Mouse (Mus musculus) midbrain, embryonic 11.5 days (tissue): Measurements from ENCODE around the gene Cacna1c. TPM values are rescaled to one million over a fixed set of nuclear protein-coding genes. Genes with fewer than 3 reads are reported as not detected.

Experiments
- ATAC-seq: fragments of 200-750 bp; cut with Nextera tagmentation; 2 replicates; pipeline ENCODE4 v1.8.0; 2017; ENCODE audit warnings: moderate TSS enrichment, moderate library complexity; ENCODE audit not compliant: low FRiP score
- DNase-seq: peaks from one replicate; pipeline ENCODE4 v3.0.0; 2015; ENCODE audit warnings: low spot score; ENCODE audit errors: missing footprints
- H3K27ac ChIP-seq: fragments of 300-500 bp; sonication (generic); 2 replicates; pipeline ENCODE4 v1.5.1; 2014; ENCODE audit warnings: low read depth, low read length
- H3K27me3 ChIP-seq: fragments of 300-500 bp; sonication (generic); 2 replicates; pipeline ENCODE4 v1.6.1; 2014; ENCODE audit warnings: mild to moderate bottlenecking, low read length, moderate library complexity, mixed read lengths; ENCODE audit not compliant: control insufficient read depth, insufficient read depth
- H3K36me3 ChIP-seq: fragments of 300-500 bp; sonication (generic); 2 replicates; pipeline ENCODE4 v1.6.1; 2014; ENCODE audit warnings: mild to moderate bottlenecking, low read length, moderate library complexity, mixed read lengths; ENCODE audit not compliant: control insufficient read depth, insufficient read depth
- H3K4me1 ChIP-seq: fragments of 300-500 bp; sonication (generic); 2 replicates; pipeline ENCODE4 v1.6.1; 2014; ENCODE audit warnings: low read length; ENCODE audit not compliant: control insufficient read depth, insufficient read depth
- H3K4me2 ChIP-seq: fragments of 300-500 bp; sonication (generic); 2 replicates; pipeline ENCODE4 v1.6.1; 2014; ENCODE audit warnings: mild to moderate bottlenecking, moderate library complexity
- H3K4me3 ChIP-seq: fragments of 300-500 bp; sonication (generic); 2 replicates; pipeline ENCODE4 v1.5.1; 2014; ENCODE audit warnings: low read depth, low read length
- H3K9ac ChIP-seq: fragments of 300-500 bp; sonication (generic); 2 replicates; pipeline ENCODE4 v1.6.1; 2014; ENCODE audit warnings: low read length
- H3K9me3 ChIP-seq: fragments of 300-500 bp; sonication (generic); 2 replicates; pipeline ENCODE4 v1.6.1; 2016; ENCODE audit warnings: low read length; ENCODE audit not compliant: control insufficient read depth
- WGBS: fragments of 180-500 bp; shearing (Covaris S2); extraction: QIAGEN DNeasy Blood & Tissue Kit; methylation state at CpG from one replicate; pipeline ENCODE4 v1.1.7; 2014; 5-methylcytosine and 5-hydroxymethylcytosine counted together
- polyA plus RNA-seq: library from polyadenylated mRNA; unstranded; fragments of >200 nt; fragmentation: Nextera tagmentation; extraction: Ambion mirVana; gene quantifications from 2 replicates; pipeline ENCODE4 v1.2.1, GENCODE M21; 2014

Gene Cacna1c
- polyA plus RNA-seq, 1 experiment from 2014 or later: 2.1 TPM

GRCm38 (mm10) chr6:118567816-118568215 is 628.4 kb downstream of the Cacna1c start:
- no peak for DNase-seq
- no peaks in the 10 kb centered on the region for H3K27me3 ChIP-seq
- ATAC-seq: no peak
- no peak overlapping the region for H3K9ac ChIP-seq
- no peaks in the 10 kb centered on the region for H3K4me1 ChIP-seq
- H3K9me3 ChIP-seq: no peaks in the 10 kb centered on the region
- H3K27ac ChIP-seq: no peak overlapping the region
- H3K4me3 ChIP-seq: no peak overlapping the region
- no peak overlapping the region for H3K4me2 ChIP-seq
- 94% methylated on average over 3 of the region's 3 CpGs for WGBS
- no peaks in the 10 kb centered on the region for H3K36me3 ChIP-seq

GRCm38 (mm10) chr6:118561745-118562609 is 634.2 kb downstream of the Cacna1c start, which contains the start of gene Ankrd26:
Gene Ankrd26, minus strand, starts transcription at chr6:118562226.
- Histone ChIP-seq H3K36me3 (no peaks in the 10 kb centered on the region), H3K4me1 (peaks cover 8% of the 10 kb centered on the region), H3K4me2 (peak within 1 kb of the TSS; percentile 85), H3K9ac (peak within 1 kb of the TSS; percentile 87), H3K9me3 (no peaks in the 10 kb centered on the region), H3K27me3 (no peaks in the 10 kb centered on the region), H3K4me3 (peak within 1 kb of the TSS; percentile 62), H3K27ac (0 out of 2 replicates have a peak within 1 kb of the TSS, but pooled peaks have one; percentile 31)
- ATAC-seq (peak; percentile 97), DNase-seq (peak; percentile 99)
- WGBS: 8% methylated on average over 54 of the region's 54 CpGs

- Histone ChIP-seq H3K36me3 (no peaks in the 10 kb centered on the region), H3K27ac (no peak overlapping the region), H3K9ac (peak overlapping the region; percentile 87), H3K9me3 (no peaks in the 10 kb centered on the region), H3K4me3 (peak overlapping the region; percentile 62), H3K4me2 (peak overlapping the region; percentile 85), H3K4me1 (peaks cover 8% of the 10 kb centered on the region), H3K27me3 (no peaks in the 10 kb centered on the region)
- WGBS: 85% methylated on average over 8 of the region's 8 CpGs
- ATAC-seq: no peak
- DNase-seq: no peak
These were observed 635.0 kb downstream of the Cacna1c start for GRCm38 (mm10) chr6:118561225-118561624.

- no peaks in the 10 kb centered on the region for H3K27me3 ChIP-seq
- H3K36me3 ChIP-seq: peaks cover 5% of the 10 kb centered on the region; the same call in 1 of the 2 replicates
- H3K27ac ChIP-seq: no peak overlapping the region
- ATAC-seq (no peak), DNase-seq (no peak)
- no peaks in the 10 kb centered on the region for H3K9me3 ChIP-seq
- no peaks in the 10 kb centered on the region for H3K4me1 ChIP-seq
- H3K4me3 ChIP-seq: no peak overlapping the region
- no peak overlapping the region for H3K9ac ChIP-seq
- WGBS: 95% methylated on average over 4 of the region's 4 CpGs
- no peak overlapping the region for H3K4me2 ChIP-seq
These were observed 657.6 kb downstream of the Cacna1c start for GRCm38 (mm10) chr6:118538627-118539026.

Other genes with a start within 250 kb of the Cacna1c start
- gene Dcp1b, start 21.2 kb downstream of the Cacna1c start, polyA plus RNA-seq: 9.9 and 11.2 TPM in 2 replicates
- 0.05 TPM in 1 of 2 replicates, not detected in the other for gene Cacna2d4, start 40.1 kb upstream of the Cacna1c start, polyA plus RNA-seq
- gene Lrtm2, start 134.3 kb upstream of the Cacna1c start, polyA plus RNA-seq: 0.23 TPM in 1 of 2 replicates, not detected in the other
- gene Adipor2, start 221.3 kb upstream of the Cacna1c start, polyA plus RNA-seq: 17.1 and 18.7 TPM in 2 replicates